Mouse (Mus musculus): ENCODE measurements around the gene Nr2f1. TPM values are rescaled to one million over a fixed set of nuclear protein-coding genes. Genes with fewer than 3 reads are reported as not detected.

Gene Nr2f1
- polyA plus RNA-seq, 2 experiments, result 0.44 to 1.4 TPM

GRCm38 (mm10) chr13:78189586-78189985 is 10.0 kb downstream of the Nr2f1 start:
- WGBS (ENCODE audit: insufficient replicate concordance), result 14% methylated on average over 10 of the region's 10 CpGs
- H3K27ac ChIP-seq, result no peak overlapping the region
- no peak for DNase-seq (ENCODE audit: low read depth in 3 of 3, low spot score in 3 of 3)
- no peak overlapping the region for H3K4me3 ChIP-seq (ENCODE audit: insufficient read depth in 1 of 2, low read depth in 2 of 2, low read length in 2 of 2)
- no peaks in the 10 kb centered on the region for H3K9me3 ChIP-seq (ENCODE audit: control insufficient read depth, low read length)
- peaks cover 84% of the 10 kb centered on the region for H3K27me3 ChIP-seq (ENCODE audit: control insufficient read depth, insufficient read depth, low read length)
- H3K36me3 ChIP-seq (replicated peaks; ENCODE audit: control insufficient read depth, insufficient read depth, low read depth), result no peaks in the 10 kb centered on the region
- no peak overlapping the region for H3K9ac ChIP-seq (replicated peaks)
- H3K4me1 ChIP-seq (replicated peaks; ENCODE audit: control insufficient read depth in 2 of 2, insufficient read depth in 2 of 2, low read length in 1 of 2), result no peaks in the 10 kb centered on the region
- TF ChIP-seq EP300 (IDR thresholded peaks at IDR 0.05; ENCODE audit: low read depth) (no peak), CTCF (IDR thresholded peaks at IDR 0.05; ENCODE audit: low read depth) (no peak)
- no peak overlapping the region for H3K4me2 ChIP-seq (ENCODE audit: low read depth)
- no peak for ATAC-seq (ENCODE audit: insufficient read depth)

GRCm38 (mm10) chr13:78187833-78188232 is 11.7 kb downstream of the Nr2f1 start:
- Histone ChIP-seq H3K4me1 (replicated peaks; ENCODE audit: control insufficient read depth in 2 of 2, insufficient read depth in 2 of 2, low read length in 1 of 2) (no peaks in the 10 kb centered on the region), H3K27me3 (ENCODE audit: control insufficient read depth, insufficient read depth, low read length) (peaks cover 80% of the 10 kb centered on the region), H3K4me2 (ENCODE audit: low read depth) (no peak overlapping the region), H3K27ac (no peak overlapping the region), H3K4me3 (ENCODE audit: insufficient read depth in 1 of 2, low read depth in 2 of 2, low read length in 2 of 2) (no peak overlapping the region), H3K9ac (replicated peaks) (no peak overlapping the region), H3K9me3 (ENCODE audit: control insufficient read depth, low read length) (no peaks in the 10 kb centered on the region), H3K36me3 (replicated peaks; ENCODE audit: control insufficient read depth, insufficient read depth, low read depth) (no peaks in the 10 kb centered on the region)
- ATAC-seq (ENCODE audit: insufficient read depth) (no peak), DNase-seq (ENCODE audit: low read depth in 3 of 3, low spot score in 3 of 3) (no peak)
- WGBS (ENCODE audit: insufficient replicate concordance), result 12% methylated on average over 5 of the region's 5 CpGs
- TF ChIP-seq CTCF (IDR thresholded peaks at IDR 0.05; ENCODE audit: low read depth) (no peak), EP300 (IDR thresholded peaks at IDR 0.05; ENCODE audit: low read depth) (no peak)

- DNase-seq (ENCODE audit: low read depth in 3 of 3, low spot score in 3 of 3), result no peak
- 8% methylated on average over 12 of the region's 12 CpGs for WGBS (ENCODE audit: insufficient replicate concordance)
- no peak overlapping the region for H3K4me3 ChIP-seq (ENCODE audit: insufficient read depth in 1 of 2, low read depth in 2 of 2, low read length in 2 of 2)
- TF ChIP-seq CTCF (IDR thresholded peaks at IDR 0.05; ENCODE audit: low read depth), result peak; percentile 54
- no peak for TF ChIP-seq EP300 (IDR thresholded peaks at IDR 0.05; ENCODE audit: low read depth)
- no peak overlapping the region for H3K9ac ChIP-seq (replicated peaks)
- peaks cover 86% of the 10 kb centered on the region for H3K27me3 ChIP-seq (ENCODE audit: control insufficient read depth, insufficient read depth, low read length)
- H3K9me3 ChIP-seq (ENCODE audit: control insufficient read depth, low read length), result no peaks in the 10 kb centered on the region
- no peaks in the 10 kb centered on the region for H3K4me1 ChIP-seq (replicated peaks; ENCODE audit: control insufficient read depth in 2 of 2, insufficient read depth in 2 of 2, low read length in 1 of 2)
- ATAC-seq (ENCODE audit: insufficient read depth), result no peak
- H3K4me2 ChIP-seq (ENCODE audit: low read depth), result no peak overlapping the region
- H3K36me3 ChIP-seq (replicated peaks; ENCODE audit: control insufficient read depth, insufficient read depth, low read depth), result no peaks in the 10 kb centered on the region
- no peak overlapping the region for H3K27ac ChIP-seq
Observed at GRCm38 (mm10) chr13:78186340-78186946, 13.1 kb downstream of the Nr2f1 start.

- Histone ChIP-seq H3K4me3 (ENCODE audit: insufficient read depth in 1 of 2, low read depth in 2 of 2, low read length in 2 of 2) (no peak overlapping the region), H3K36me3 (replicated peaks; ENCODE audit: control insufficient read depth, insufficient read depth, low read depth) (no peaks in the 10 kb centered on the region), H3K4me1 (replicated peaks; ENCODE audit: control insufficient read depth in 2 of 2, insufficient read depth in 2 of 2, low read length in 1 of 2) (no peaks in the 10 kb centered on the region), H3K27ac (no peak overlapping the region), H3K9me3 (ENCODE audit: control insufficient read depth, low read length) (no peaks in the 10 kb centered on the region), H3K9ac (replicated peaks) (no peak overlapping the region), H3K4me2 (ENCODE audit: low read depth) (no peak overlapping the region), H3K27me3 (ENCODE audit: control insufficient read depth, insufficient read depth, low read length) (peaks cover 87% of the 10 kb centered on the region)
- ATAC-seq (ENCODE audit: insufficient read depth) (no peak), DNase-seq (ENCODE audit: low read depth in 3 of 3, low spot score in 3 of 3) (no peak)
- TF ChIP-seq CTCF (IDR thresholded peaks at IDR 0.05; ENCODE audit: low read depth) (no peak), EP300 (IDR thresholded peaks at IDR 0.05; ENCODE audit: low read depth) (no peak)
- 5% methylated on average over 14 of the region's 14 CpGs for WGBS (ENCODE audit: insufficient replicate concordance)
Observed at GRCm38 (mm10) chr13:78184786-78185466, 14.6 kb downstream of the Nr2f1 start.

- DNase-seq (ENCODE audit: low read depth in 3 of 3, low spot score in 3 of 3), result no peak
- no peak overlapping the region for H3K4me2 ChIP-seq (ENCODE audit: low read depth)
- H3K36me3 ChIP-seq (replicated peaks; ENCODE audit: control insufficient read depth, insufficient read depth, low read depth), result no peaks in the 10 kb centered on the region
- H3K4me1 ChIP-seq (replicated peaks; ENCODE audit: control insufficient read depth in 2 of 2, insufficient read depth in 2 of 2, low read length in 1 of 2), result no peaks in the 10 kb centered on the region
- no peak overlapping the region for H3K4me3 ChIP-seq (ENCODE audit: insufficient read depth in 1 of 2, low read depth in 2 of 2, low read length in 2 of 2)
- TF ChIP-seq CTCF (IDR thresholded peaks at IDR 0.05; ENCODE audit: low read depth) (no peak), EP300 (IDR thresholded peaks at IDR 0.05; ENCODE audit: low read depth) (no peak)
- 2% methylated on average over 5 of the region's 5 CpGs for WGBS (ENCODE audit: insufficient replicate concordance)
- ATAC-seq (ENCODE audit: insufficient read depth), result no peak
- H3K9ac ChIP-seq (replicated peaks), result no peak overlapping the region
- H3K27ac ChIP-seq, result no peak overlapping the region
- H3K9me3 ChIP-seq (ENCODE audit: control insufficient read depth, low read length), result no peaks in the 10 kb centered on the region
- H3K27me3 ChIP-seq (ENCODE audit: control insufficient read depth, insufficient read depth, low read length), result peaks cover 90% of the 10 kb centered on the region
Observed at GRCm38 (mm10) chr13:78183986-78184385, 15.6 kb downstream of the Nr2f1 start.
